Mouse (Mus musculus) hindbrain, embryonic 16.5 days (tissue): ENCODE results near the gene Tnfrsf1b. TPM values are rescaled to one million over a fixed set of nuclear protein-coding genes. Genes with fewer than 3 reads are reported as not detected.
"Not testable (repeated sequence)": the region's sequence is repeated elsewhere in the genome, so short reads cannot be mapped to it uniquely, and the experiment has no call there.

Experiments used
- ATAC-seq: fragments of 200-750 bp; cut with Nextera tagmentation; 2 replicates; pipeline ENCODE4 v1.8.0; 2017; ENCODE audit warnings: moderate TSS enrichment, moderate library complexity
- H3K27ac ChIP-seq: fragments of 300-500 bp; sonication (generic); 2 replicates; pipeline ENCODE4 v1.5.1; 2014; ENCODE audit warnings: low read depth, mild to moderate bottlenecking, control low read depth, low read length, moderate library complexity
- H3K27me3 ChIP-seq: fragments of 300-500 bp; sonication (generic); replicated peaks from 2 replicates; pipeline ENCODE4 v1.6.1; 2014; ENCODE audit warnings: low read length; ENCODE audit not compliant: control insufficient read depth, insufficient read depth
- H3K36me3 ChIP-seq: fragments of 300-500 bp; sonication (generic); 2 replicates; pipeline ENCODE4 v1.6.1; 2014; ENCODE audit warnings: mild to moderate bottlenecking, low read length, moderate library complexity, mixed read lengths; ENCODE audit not compliant: control insufficient read depth, insufficient read depth
- H3K4me1 ChIP-seq: fragments of 300-500 bp; sonication (generic); 2 replicates; pipeline ENCODE4 v1.6.1; 2014; ENCODE audit warnings: low read depth, low read length; ENCODE audit not compliant: control insufficient read depth, insufficient read depth
- H3K4me2 ChIP-seq: fragments of 300-500 bp; sonication (generic); 2 replicates; pipeline ENCODE4 v1.6.1; 2014; ENCODE audit warnings: mild to moderate bottlenecking, low read length, control low read depth, moderate library complexity
- H3K4me3 ChIP-seq: fragments of 300-500 bp; sonication (generic); 2 replicates; pipeline ENCODE4 v1.5.1; 2014; ENCODE audit warnings: mild to moderate bottlenecking, low read length, control low read depth, moderate library complexity
- H3K9ac ChIP-seq: fragments of 300-500 bp; sonication (generic); 2 replicates; pipeline ENCODE4 v1.6.1; 2014; ENCODE audit warnings: low read depth, mild to moderate bottlenecking, control low read depth, low read length, moderate library complexity
- H3K9me3 ChIP-seq: fragments of 300-500 bp; sonication (generic); 2 replicates; pipeline ENCODE4 v1.6.1; 2014; ENCODE audit warnings: mild to moderate bottlenecking, low read length, moderate library complexity; ENCODE audit not compliant: control insufficient read depth
- WGBS: fragments of 180-500 bp; shearing (Covaris S2); extraction: QIAGEN DNeasy Blood & Tissue Kit; methylation state at CpG from one replicate; pipeline ENCODE4 v1.1.7; 2014; 5-methylcytosine and 5-hydroxymethylcytosine counted together
- polyA plus RNA-seq: library from polyadenylated mRNA; unstranded; fragments of >200 nt; fragmentation: Nextera tagmentation; extraction: Ambion mirVana; gene quantifications from 2 replicates; pipeline ENCODE4 v1.2.1, GENCODE M21; 2015

Tnfrsf1b gene
- polyA plus RNA-seq, 1 experiment from 2014 or later, result 3.9 TPM

GRCm38 (mm10) chr4:145188561-145188960, 58.1 kb downstream of the Tnfrsf1b start:
- no peak for ATAC-seq
- Histone ChIP-seq H3K27ac (no peak overlapping the region), H3K27me3 (no peaks in the 10 kb centered on the region), H3K9ac (no peak overlapping the region), H3K36me3 (peaks cover 42% of the 10 kb centered on the region), H3K4me1 (peaks cover 12% of the 10 kb centered on the region), H3K4me2 (no peak overlapping the region), H3K9me3 (no peaks in the 10 kb centered on the region), H3K4me3 (no peak overlapping the region)

GRCm38 (mm10) chr4:145187619-145188018, 59.1 kb downstream of the Tnfrsf1b start:
- Histone ChIP-seq H3K9me3 (no peaks in the 10 kb centered on the region), H3K27me3 (no peaks in the 10 kb centered on the region), H3K4me3 (no peak overlapping the region), H3K4me1 (peaks cover 2% of the 10 kb centered on the region), H3K4me2 (no peak overlapping the region), H3K36me3 (peaks cover 44% of the 10 kb centered on the region), H3K9ac (no peak overlapping the region), H3K27ac (no peak overlapping the region)
- WGBS, result 82% methylated on average over 2 of the region's 2 CpGs
- ATAC-seq, result no peak

- H3K27ac ChIP-seq, result no peak overlapping the region
- ATAC-seq, result no peak
- H3K4me2 ChIP-seq, result no peak overlapping the region
- no peak overlapping the region for H3K4me3 ChIP-seq
- H3K4me1 ChIP-seq, result no peaks in the 10 kb centered on the region
- no peak overlapping the region for H3K9ac ChIP-seq
- no peaks in the 10 kb centered on the region for H3K27me3 ChIP-seq
- no peaks in the 10 kb centered on the region for H3K9me3 ChIP-seq
- WGBS, result 98% methylated on average over 5 of the region's 5 CpGs
- H3K36me3 ChIP-seq, result peaks cover 29% of the 10 kb centered on the region
These were observed 67.6 kb downstream of the Tnfrsf1b start for GRCm38 (mm10) chr4:145178918-145179549.

GRCm38 (mm10) chr4:145165542-145165941, 81.1 kb downstream of the Tnfrsf1b start:
- not testable (repeated sequence) for H3K4me2 ChIP-seq, ATAC-seq, H3K4me3 ChIP-seq, H3K27me3 ChIP-seq, H3K9ac ChIP-seq, H3K27ac ChIP-seq, H3K9me3 ChIP-seq, H3K4me1 ChIP-seq
- WGBS, result 86% methylated on average over 3 of the region's 3 CpGs
- H3K36me3 ChIP-seq, result peaks cover 54% of the 10 kb centered on the region

GRCm38 (mm10) chr4:145164111-145164510, 82.6 kb downstream of the Tnfrsf1b start:
- no peak for ATAC-seq

More at GRCm38 (mm10) chr4:145164111-145164510, 82.6 kb downstream of the Tnfrsf1b start:
- whole genome bisulfite sequencing, result 97% methylated on average over 4 of the region's 4 CpGs
- no peak overlapping the region for H3K9ac ChIP-seq
- H3K9me3 ChIP-seq, result no peaks in the 10 kb centered on the region
- no peaks in the 10 kb centered on the region for H3K4me1 ChIP-seq
- no peak overlapping the region for H3K4me2 ChIP-seq
- H3K4me3 ChIP-seq, result no peak overlapping the region
- H3K27ac ChIP-seq, result no peak overlapping the region
- H3K36me3 ChIP-seq, result peaks cover 57% of the 10 kb centered on the region
- H3K27me3 ChIP-seq, result no peaks in the 10 kb centered on the region

Other genes with a start within 250 kb of the Tnfrsf1b start
- 11.4 and 11.9 TPM in 2 replicates for gene Vps13d, start 51.9 kb downstream of the Tnfrsf1b start, polyA plus RNA-seq
- 0.65 and 0.85 TPM in 2 replicates for gene Tnfrsf8, start 68.3 kb upstream of the Tnfrsf1b start, polyA plus RNA-seq